Mouse (Mus musculus) right cerebral cortex, postnatal 25 days (tissue): ENCODE measurements at regions not wholly inside any gene's neighbourhood (a gene's known extent, or its start where the extent isn't known, plus 50 kb on each side); places are given as distances from the start of the nearest gene placed in this dataset.

Experiments used
- DNase-seq: peaks from one replicate; pipeline ENCODE4 v3.0.0; 2022

- no peak for DNase-seq
Measured at GRCm38 (mm10) chr13:107219456-107219855, 197.5 kb upstream of the Kif2a start.

- peak; percentile 75 for DNase-seq
Measured at GRCm38 (mm10) chr13:107218351-107218750, 196.4 kb upstream of the Kif2a start.

- DNase-seq, result no peak
Measured at GRCm38 (mm10) chr13:107217825-107218224, 195.9 kb upstream of the Kif2a start.

GRCm38 (mm10) chr13:107213281-107213680 lies 191.4 kb upstream of the Kif2a start:
- DNase-seq, result no peak

GRCm38 (mm10) chr13:107210676-107211075 lies 188.8 kb upstream of the Kif2a start:
- no peak for DNase-seq

- DNase-seq, result peak; percentile 76
Measured at GRCm38 (mm10) chr13:107207354-107208181, 185.6 kb upstream of the Kif2a start.

- no peak for DNase-seq
Measured at GRCm38 (mm10) chr13:107199875-107200274, 177.9 kb upstream of the Kif2a start.

- DNase-seq, result no peak
Measured at GRCm38 (mm10) chr13:107193426-107193825, 171.5 kb upstream of the Kif2a start.

- no peak for DNase-seq
Measured at GRCm38 (mm10) chr13:107187258-107187878, 165.4 kb upstream of the Kif2a start.

- DNase-seq, result peak; percentile 46
Measured at GRCm38 (mm10) chr13:107182544-107182943, 160.6 kb upstream of the Kif2a start.

GRCm38 (mm10) chr13:107179551-107179950 lies 157.6 kb upstream of the Kif2a start:
- DNase-seq, result no peak

GRCm38 (mm10) chr13:107177595-107177994 lies 155.7 kb upstream of the Kif2a start:
- no peak for DNase-seq

- DNase-seq, result no peak
Measured at GRCm38 (mm10) chr13:107175891-107176290, 154.0 kb upstream of the Kif2a start.

GRCm38 (mm10) chr13:107168599-107169149 lies 146.7 kb upstream of the Kif2a start:
- DNase-seq, result peak; percentile 31

- DNase-seq, result no peak
Measured at GRCm38 (mm10) chr13:107167856-107168598, 146.1 kb upstream of the Kif2a start.

- no peak for DNase-seq
Measured at GRCm38 (mm10) chr13:107151548-107151947, 129.6 kb upstream of the Kif2a start.

GRCm38 (mm10) chr13:107141209-107141608 lies 119.3 kb upstream of the Kif2a start:
- no peak for DNase-seq

GRCm38 (mm10) chr13:107134125-107134524 lies 112.2 kb upstream of the Kif2a start:
- DNase-seq, result no peak

GRCm38 (mm10) chr13:107126636-107127035 lies 104.7 kb upstream of the Kif2a start:
- no peak for DNase-seq

GRCm38 (mm10) chr13:107124130-107124668 lies 102.3 kb upstream of the Kif2a start:
- DNase-seq, result no peak

- DNase-seq, result peak; percentile 83
Measured at GRCm38 (mm10) chr13:107113949-107114690, 92.2 kb upstream of the Kif2a start.

- DNase-seq, result no peak
Measured at GRCm38 (mm10) chr13:107108045-107108444, 86.1 kb upstream of the Kif2a start.
